Mouse (Mus musculus) CH12.LX (cell line): ENCODE measurements around the gene Sh3bgrl2. TPM values are rescaled to one million over a fixed set of nuclear protein-coding genes. Genes with fewer than 3 reads are reported as not detected.

Experiments used
- DNase-seq: peaks from one replicate; pipeline ENCODE4 v3.0.0-alpha.2; 2013; ENCODE audit errors: extremely low read depth
- H3K27ac ChIP-seq: 2 replicates; pipeline ENCODE4 v1.5.1; 2012; ENCODE audit warnings: low read depth, mild to moderate bottlenecking, control low read depth, moderate library complexity; ENCODE audit not compliant: insufficient read depth
- H3K27me3 ChIP-seq: replicated peaks from 2 replicates; pipeline ENCODE3; 2012; ENCODE audit warnings: inconsistent platforms
- H3K36me3 ChIP-seq, 2 experiments: replicated peaks in 1 of 2; 2 replicates each; pipeline versions ENCODE3 to v1.6.1; 2012; ENCODE audit warnings: inconsistent platforms in 1 of 2, low read length in 1 of 2, mild to moderate bottlenecking in 1 of 2, mixed read lengths in 1 of 2, moderate library complexity in 1 of 2; ENCODE audit not compliant: control insufficient read depth in 1 of 2, insufficient read depth in 1 of 2
- H3K4me1 ChIP-seq, 2 experiments: 2 replicates each; pipeline ENCODE4 v1.6.1; 2012; ENCODE audit warnings: inconsistent platforms in 1 of 2, moderate library complexity in 1 of 2; ENCODE audit not compliant: insufficient read depth in 2 of 2, control insufficient read depth in 1 of 2
- H3K4me2 ChIP-seq: 2 replicates; pipeline ENCODE4 v1.6.1; 2012; ENCODE audit warnings: low read depth, mild to moderate bottlenecking, control low read depth; ENCODE audit not compliant: poor library complexity, insufficient read depth, severe bottlenecking
- H3K4me3 ChIP-seq, 3 experiments: fragments of 150-350 bp in 1 of 3; sonication (generic) in 1 of 3; replicated peaks in 1 of 3; 2 replicates each; pipeline versions ENCODE3 to v1.5.1; 2011 to 2012; ENCODE audit warnings: low read depth in 2 of 3, low read length in 2 of 3, mild to moderate bottlenecking in 2 of 3, moderate library complexity in 2 of 3, control low read depth in 1 of 3, improper control_type of control experiment in 1 of 3, inconsistent platforms in 1 of 3, mixed read lengths in 1 of 3; ENCODE audit not compliant: poor library complexity in 1 of 3
- H3K79me2 ChIP-seq: replicated peaks from 2 replicates; pipeline ENCODE4 v1.6.1; 2012; ENCODE audit warnings: mild to moderate bottlenecking, moderate library complexity; ENCODE audit not compliant: control insufficient read depth, poor library complexity, insufficient read depth, severe bottlenecking; ENCODE audit errors: extremely low read depth
- H3K9ac ChIP-seq: 2 replicates; pipeline ENCODE4 v1.6.1; 2012; ENCODE audit warnings: low read depth, mild to moderate bottlenecking, control low read depth, moderate library complexity; ENCODE audit not compliant: insufficient read depth
- H3K9me3 ChIP-seq: replicated peaks from 2 replicates; pipeline ENCODE3; 2012; ENCODE audit warnings: low read length, inconsistent platforms, mixed read lengths
- BHLHE40 ChIP-seq: IDR thresholded peaks from 2 replicates; pipeline ENCODE4 v1.6.1; 2011; ENCODE audit warnings: mild to moderate bottlenecking, low read depth, low read length, improper control_type of control experiment
- CHD2 ChIP-seq: IDR thresholded peaks from 2 replicates; pipeline ENCODE4 v1.6.1; 2011; ENCODE audit warnings: low read length, improper control_type of control experiment
- CTCF ChIP-seq, 2 experiments: IDR thresholded peaks in 1 of 2; conservative IDR thresholded peaks in 1 of 2; 2 replicates each; pipeline ENCODE4 v1.5.1; 2011 to 2012; ENCODE audit warnings: low read depth in 2 of 2, low read length in 2 of 2, improper control_type of control experiment in 1 of 2, inconsistent platforms in 1 of 2, mild to moderate bottlenecking in 1 of 2, moderate library complexity in 1 of 2
- E2F4 ChIP-seq: IDR thresholded peaks from 2 replicates; pipeline ENCODE4 v1.6.1; 2011; ENCODE audit warnings: low read depth, low read length, improper control_type of control experiment; ENCODE audit not compliant: insufficient replicate concordance
- ETS1 ChIP-seq: conservative IDR thresholded peaks from 2 replicates; pipeline ENCODE4 v1.6.1; 2012; ENCODE audit warnings: low read depth, mild to moderate bottlenecking, inconsistent platforms, low read length, improper control_type of control experiment, moderate library complexity
- IRF4 ChIP-seq: IDR thresholded peaks from 2 replicates; pipeline ENCODE4 v1.6.1; 2014; ENCODE audit warnings: low read depth, mild to moderate bottlenecking, inconsistent platforms, low read length, improper control_type of control experiment
- JUN ChIP-seq: IDR thresholded peaks from 2 replicates; pipeline ENCODE4 v1.6.1; 2011; ENCODE audit warnings: low read depth, mild to moderate bottlenecking, low read length, improper control_type of control experiment, moderate library complexity; ENCODE audit not compliant: insufficient read depth
- JUND ChIP-seq: conservative IDR thresholded peaks from 2 replicates; pipeline ENCODE4 v1.6.1; 2011; ENCODE audit warnings: low read depth, low read length, improper control_type of control experiment
- KAT2A ChIP-seq: IDR thresholded peaks from 2 replicates; pipeline ENCODE4 v1.6.1; 2012; ENCODE audit warnings: low read length, improper control_type of control experiment, inconsistent platforms; ENCODE audit not compliant: insufficient replicate concordance
- MAZ ChIP-seq: IDR thresholded peaks from 2 replicates; pipeline ENCODE4 v1.6.1; 2012; ENCODE audit warnings: low read depth, mild to moderate bottlenecking, inconsistent platforms, low read length, improper control_type of control experiment, moderate library complexity
- MEF2A ChIP-seq: IDR thresholded peaks from 2 replicates; pipeline ENCODE4 v1.6.1; 2014; ENCODE audit warnings: low read depth, mild to moderate bottlenecking, inconsistent platforms, low read length, improper control_type of control experiment, borderline replicate concordance
- NELFE ChIP-seq: IDR thresholded peaks from 2 replicates; pipeline ENCODE4 v1.6.1; 2011; ENCODE audit warnings: low read depth, low read length, improper control_type of control experiment
- NRF1 ChIP-seq: IDR thresholded peaks from 2 replicates; pipeline ENCODE4 v1.6.1; 2014; ENCODE audit warnings: low read depth, mild to moderate bottlenecking, inconsistent platforms, low read length, improper control_type of control experiment, moderate library complexity
- POLR2A ChIP-seq: IDR thresholded peaks from 2 replicates; pipeline ENCODE4 v1.6.1; 2011; ENCODE audit warnings: low read depth, mild to moderate bottlenecking, improper control_type of control experiment, low read length
- RAD21 ChIP-seq: IDR thresholded peaks from 2 replicates; pipeline ENCODE4 v1.6.1; 2011; ENCODE audit warnings: low read depth, mild to moderate bottlenecking, low read length, improper control_type of control experiment, moderate library complexity
- RCOR1 ChIP-seq: conservative IDR thresholded peaks from 2 replicates; pipeline ENCODE4 v1.6.1; 2012; ENCODE audit warnings: low read depth, mild to moderate bottlenecking, inconsistent platforms, low read length, improper control_type of control experiment
- TCF12 ChIP-seq: IDR thresholded peaks from 2 replicates; pipeline ENCODE4 v1.6.1; 2014; ENCODE audit warnings: low read depth, mild to moderate bottlenecking, inconsistent platforms, low read length, improper control_type of control experiment
- USF1 ChIP-seq: IDR thresholded peaks from 2 replicates; pipeline ENCODE4 v1.6.1; 2014; ENCODE audit warnings: low read depth, mild to moderate bottlenecking, inconsistent platforms, low read length, improper control_type of control experiment
- USF2 ChIP-seq: conservative IDR thresholded peaks from 2 replicates; pipeline ENCODE4 v1.6.1; 2011; ENCODE audit warnings: low read depth, low read length, improper control_type of control experiment
- ZC3H11A ChIP-seq: IDR thresholded peaks from 2 replicates; pipeline ENCODE4 v1.6.1; 2012; ENCODE audit warnings: low read depth, mild to moderate bottlenecking, inconsistent platforms, low read length, improper control_type of control experiment
- ZKSCAN1 ChIP-seq: IDR thresholded peaks from 2 replicates; pipeline ENCODE4 v1.6.1; 2012; ENCODE audit warnings: low read depth, inconsistent platforms, low read length, improper control_type of control experiment, borderline replicate concordance
- ZMIZ1 ChIP-seq: IDR thresholded peaks from 2 replicates; pipeline ENCODE4 v1.6.1; 2012; ENCODE audit warnings: low read depth, mild to moderate bottlenecking, inconsistent platforms, low read length, improper control_type of control experiment
- dilution Hi-C: fragments of 300-500 bp; cut with MboI; formaldehyde crosslinking; loops from 2 replicates; pipeline ENCODE4 v1.14.3; 2020; ENCODE audit warnings: low sequenced_read_pairs; ENCODE audit not compliant: extremely low pct_unique_long_range_greater_than_20kb, extremely low pct_ligation_motif_present
- in situ Hi-C: fragments of 300-500 bp; cut with MboI; formaldehyde crosslinking; loops from 3 replicates; pipeline ENCODE4 v1.14.3; 2019; ENCODE audit warnings: low sequenced_read_pairs, low pct_ligation_motif_present, low pct_unique_long_range_greater_than_20kb, mixed read lengths
- polyA plus RNA-seq: library from polyadenylated mRNA; unstranded; fragments of >175 nt; gene quantifications from 2 replicates; pipeline ENCODE4 v1.2.1, GENCODE M21; 2012; ENCODE audit warnings: low read depth; ENCODE audit not compliant: insufficient read length
- total RNA-seq, 2 experiments: library from RNA; depleted of rRNA; stranded (reverse); fragments of 300-350 nt in 1 of 2; fragments of >200 nt in 1 of 2; gene quantifications; 2 replicates each; pipeline ENCODE4 v1.2.3; 2012 to 2014

Gene Sh3bgrl2
- total and polyA plus RNA-seq, 3 experiments: 0.04 to 0.27 (median 0.11) TPM

GRCm38 (mm10) chr9:83602176-83602770, 54.1 kb downstream of the Sh3bgrl2 start:
- Histone ChIP-seq H3K27ac (no peak overlapping the region), H3K36me3 (no peaks in the 10 kb centered on the region), H3K79me2 (no peaks in the 10 kb centered on the region), H3K27me3 (no peaks in the 10 kb centered on the region), H3K4me2 (no peak overlapping the region), H3K9me3 (no peaks in the 10 kb centered on the region), H3K9ac (no peak overlapping the region), H3K4me1 (peaks cover 6 to 23% of the 10 kb centered on the region in 2 experiments; a peak in 3 of 4 replicates), H3K4me3 (no peak overlapping the region)
- in situ Hi-C loops: loop anchor here (25.0 kb wide), 2 partner anchors 365 to 740 kb away; no protein-coding TSS in a partner anchor
- DNase-seq: no peak
- dilution Hi-C loops: no loop called here
- no peak for TF ChIP-seq USF2
- TF ChIP-seq KAT2A: no peak
- no peak for TF ChIP-seq ZC3H11A
- TF ChIP-seq E2F4: no peak
- TF ChIP-seq USF1: no peak
- TF ChIP-seq RCOR1: no peak
- no peak for TF ChIP-seq JUND
- no peak for TF ChIP-seq IRF4
- TF ChIP-seq CHD2: no peak
- TF ChIP-seq ZMIZ1: no peak
- TF ChIP-seq MAZ: no peak
- no peak for TF ChIP-seq POLR2A
- TF ChIP-seq MEF2A: no peak
- no peak for TF ChIP-seq JUN

DNA sequence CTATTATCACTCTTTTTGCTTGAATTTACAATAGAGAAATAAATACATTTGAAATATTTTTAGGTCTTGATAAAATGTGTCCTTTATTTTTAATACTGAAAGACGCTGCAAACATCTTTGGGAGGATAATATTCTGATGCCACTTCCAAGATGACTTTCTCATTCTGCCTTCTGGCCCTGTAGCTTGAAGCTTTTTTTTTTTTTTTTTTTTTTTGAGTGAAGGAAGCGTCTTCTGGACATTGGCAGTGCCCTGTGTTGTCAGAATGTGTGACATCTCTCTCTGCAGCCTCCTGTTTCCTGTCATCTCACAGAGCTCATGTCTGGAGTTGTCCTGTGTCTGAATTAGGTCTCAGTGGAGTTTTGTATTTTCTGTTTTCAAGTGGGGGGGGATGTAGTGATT, 55.0 kb downstream of the Sh3bgrl2 start:
- H3K4me2 ChIP-seq: no peak overlapping the region
- no peak for DNase-seq
- TF ChIP-seq USF2 (no peak), TCF12 (no peak), POLR2A (no peak), NRF1 (no peak), BHLHE40 (no peak), NELFE (no peak), CHD2 (no peak), ZKSCAN1 (no peak), MEF2A (no peak), RAD21 (no peak), JUND (no peak), MAZ (no peak), CTCF (conservative IDR thresholded peaks at IDR 0.05 in 1 of 2, IDR thresholded peaks at IDR 0.05 in 1 of 2; ENCODE audit: low read depth in 2 of 2, low read length in 2 of 2) (no peak), ETS1 (no peak), RCOR1 (no peak)
- H3K36me3 ChIP-seq: no peaks in the 10 kb centered on the region
- dilution Hi-C loops (no loop called here), in situ Hi-C loops (loop anchor here (25.0 kb wide), 2 partner anchors 366 to 741 kb away; no protein-coding TSS in a partner anchor)
- H3K4me3 ChIP-seq: no peak overlapping the region
- no peaks in the 10 kb centered on the region for H3K79me2 ChIP-seq
- no peak overlapping the region for H3K9ac ChIP-seq
- no peaks in the 10 kb centered on the region for H3K27me3 ChIP-seq
- no peak overlapping the region for H3K27ac ChIP-seq
- H3K9me3 ChIP-seq: no peaks in the 10 kb centered on the region
- peaks cover 6 to 15% of the 10 kb centered on the region in 2 experiments; a peak in 3 of 4 replicates for H3K4me1 ChIP-seq
